Mouse (Mus musculus) right cerebral cortex, postnatal 14 days (tissue): ENCODE results near the gene Dnajc27.
A peak's percentile ranks its signal among the peaks of the same experiment; 100 is the strongest.

Experiments used
- DNase-seq: peaks from one replicate; pipeline ENCODE4 v3.0.0; 2022

The Dnajc27 gene

GRCm38 (mm10) chr12:4082132-4083001 lies at the start of gene Dnajc27:
Gene Dnajc27, plus strand, starts transcription at chr12:4082583.
- peak; percentile 97 for DNase-seq

GRCm38 (mm10) chr12:4036157-4036556 lies 46.2 kb upstream of the Dnajc27 start:
- no peak for DNase-seq

GRCm38 (mm10) chr12:4037511-4037910 lies 44.9 kb upstream of the Dnajc27 start:
- no peak for DNase-seq

GRCm38 (mm10) chr12:4038061-4039041 lies 44.0 kb upstream of the Dnajc27 start, which contains the start of gene Efr3b:
Gene Efr3b, minus strand, starts transcription at chr12:4038915.
- DNase-seq = peak; percentile 83

GRCm38 (mm10) chr12:4039046-4039445 lies 43.3 kb upstream of the Dnajc27 start:
- DNase-seq = no peak

GRCm38 (mm10) chr12:4042411-4042810 lies 40.0 kb upstream of the Dnajc27 start:
- DNase-seq = no peak

- no peak for DNase-seq
Observed at GRCm38 (mm10) chr12:4045992-4046391, 36.4 kb upstream of the Dnajc27 start.

GRCm38 (mm10) chr12:4048031-4048430 lies 34.4 kb upstream of the Dnajc27 start:
- DNase-seq = no peak

- DNase-seq = no peak
Observed at GRCm38 (mm10) chr12:4050861-4051425, 31.4 kb upstream of the Dnajc27 start.

- no peak for DNase-seq
Observed at GRCm38 (mm10) chr12:4053643-4054042, 28.7 kb upstream of the Dnajc27 start.

GRCm38 (mm10) chr12:4054845-4055244 lies 27.5 kb upstream of the Dnajc27 start:
- no peak for DNase-seq

- no peak for DNase-seq
Observed at GRCm38 (mm10) chr12:4058321-4058720, 24.1 kb upstream of the Dnajc27 start.

GRCm38 (mm10) chr12:4059683-4060082 lies 22.7 kb upstream of the Dnajc27 start:
- DNase-seq = no peak

GRCm38 (mm10) chr12:4065498-4065897 lies 16.9 kb upstream of the Dnajc27 start:
- no peak for DNase-seq

GRCm38 (mm10) chr12:4065944-4066343 lies 16.4 kb upstream of the Dnajc27 start:
- no peak for DNase-seq

GRCm38 (mm10) chr12:4066681-4067459 lies 15.5 kb upstream of the Dnajc27 start:
- peak; percentile 18 for DNase-seq

GRCm38 (mm10) chr12:4068551-4068950 lies 13.8 kb upstream of the Dnajc27 start:
- no peak for DNase-seq

GRCm38 (mm10) chr12:4071671-4072070 lies 10.7 kb upstream of the Dnajc27 start:
- no peak for DNase-seq

GRCm38 (mm10) chr12:4075407-4075806 lies 7.0 kb upstream of the Dnajc27 start:
- no peak for DNase-seq

- DNase-seq = no peak
Observed at GRCm38 (mm10) chr12:4076383-4076782, 6.0 kb upstream of the Dnajc27 start.

GRCm38 (mm10) chr12:4078069-4078468 lies 4.3 kb upstream of the Dnajc27 start:
- no peak for DNase-seq

- DNase-seq = peak; percentile 78
Observed at GRCm38 (mm10) chr12:4080311-4080710, 2.1 kb upstream of the Dnajc27 start.
